In genomic region chr4:134543261-134543660, GRCm38 (mm10) we compare ENCODE assay signal across 7 mouse cellular contexts. TPM values are rescaled to one million over a fixed set of nuclear protein-coding genes. Genes with fewer than 3 reads are reported as not detected.
A peak's percentile ranks its signal among the peaks of the same experiment; 100 is the strongest.
DNase-seq lines count a peak whose midpoint lies in the region; ATAC-seq and TF ChIP-seq lines count a peak whose summit lies in the region.

No protein-coding gene starts in this region.

- DNase-seq in adrenal gland, postnatal 14 days: peak; percentile 97
- DNase-seq in embryonic facial prominence, embryonic 11.5 days (ENCODE audit: low spot score): peak; percentile 90
- DNase-seq in heart, adult 11 months: peak; percentile 98
- peak; percentile 94 for DNase-seq in kidney, adult 18-20 months
- peak; percentile 96 for DNase-seq in limb, embryonic 11.5 days (ENCODE audit: low spot score)
- DNase-seq in spleen, adult 2 months (ENCODE audit: low read depth in 1 of 2, low spot score in 2 of 2): peak; percentile 67 to 88

- ATAC-seq in embryonic facial prominence, embryonic 11.5 days (replicated peaks; ENCODE audit: insufficient number of reproducible peaks, low FRiP score, low TSS enrichment, low read depth): peak; percentile 47; the same call in 1 of the 2 replicates
- peak; percentile 63; the same call in 1 of the 2 replicates for ATAC-seq in limb, embryonic 11.5 days (ENCODE audit: insufficient number of reproducible peaks, low FRiP score, low TSS enrichment, low read depth)
- peak; percentile 58 for ATAC-seq in midbrain, embryonic 15.5 days (replicated peaks)

- no peak overlapping the region for H3K4me2 ChIP-seq in embryonic facial prominence, embryonic 11.5 days (ENCODE audit: low read depth, low read length)
- no peak overlapping the region for H3K4me2 ChIP-seq in limb, embryonic 11.5 days (ENCODE audit: low read depth, severe bottlenecking)
- H3K4me2 ChIP-seq in midbrain, embryonic 15.5 days: no peak overlapping the region

- H3K27me3 ChIP-seq in embryonic facial prominence, embryonic 11.5 days (ENCODE audit: control insufficient read depth, insufficient read depth, low read length): no peaks in the 10 kb centered on the region
- no peaks in the 10 kb centered on the region for H3K27me3 ChIP-seq in limb, embryonic 11.5 days (ENCODE audit: control insufficient read depth, insufficient read depth, low read length)
- H3K27me3 ChIP-seq in midbrain, embryonic 15.5 days (replicated peaks): no peaks in the 10 kb centered on the region
- no peaks in the 10 kb centered on the region for H3K27me3 ChIP-seq in spleen, adult 2 months (ENCODE audit: control insufficient read depth, insufficient read depth, low read length)

- H3K4me1 ChIP-seq in embryonic facial prominence, embryonic 11.5 days (ENCODE audit: control insufficient read depth, insufficient read depth, low read length): no peaks in the 10 kb centered on the region
- 0 out of 2 replicates have a peak, but pooled peaks cover 4% of the 10 kb centered on the region for H3K4me1 ChIP-seq in limb, embryonic 11.5 days (ENCODE audit: control insufficient read depth, insufficient read depth, low read length)
- H3K4me1 ChIP-seq in midbrain, embryonic 15.5 days: peaks cover 13% of the 10 kb centered on the region
- H3K4me1 ChIP-seq in spleen, adult 2 months (ENCODE audit: control insufficient read depth, insufficient read depth, insufficient read length): no peaks in the 10 kb centered on the region

- no peak overlapping the region for H3K4me3 ChIP-seq in embryonic facial prominence, embryonic 11.5 days (ENCODE audit: low read depth, low read length)
- H3K4me3 ChIP-seq in limb, embryonic 11.5 days (ENCODE audit: low read depth, low read length): no peak overlapping the region
- no peak overlapping the region for H3K4me3 ChIP-seq in midbrain, embryonic 15.5 days
- H3K4me3 ChIP-seq in spleen, adult 2 months (ENCODE audit: extremely low read depth, insufficient read depth, insufficient read length): no peak overlapping the region

- 11% methylated on average over 5 of the region's 5 CpGs for WGBS in embryonic facial prominence, embryonic 11.5 days
- WGBS in limb, embryonic 11.5 days: 10% methylated on average over 5 of the region's 5 CpGs
- WGBS in midbrain, embryonic 15.5 days: 16% methylated on average over 5 of the region's 5 CpGs
- WGBS in spleen, adult 2 months: 9% methylated on average over 5 of the region's 5 CpGs

- H3K9ac ChIP-seq in embryonic facial prominence, embryonic 11.5 days (replicated peaks; ENCODE audit: low read length): no peak overlapping the region
- no peak overlapping the region for H3K9ac ChIP-seq in limb, embryonic 11.5 days (ENCODE audit: low read length)
- H3K9ac ChIP-seq in midbrain, embryonic 15.5 days: no peak overlapping the region

- H3K36me3 ChIP-seq in embryonic facial prominence, embryonic 11.5 days (replicated peaks; ENCODE audit: control insufficient read depth, insufficient read depth, low read depth, low read length): peaks cover 3% of the 10 kb centered on the region; the same call in 1 of the 2 replicates
- peaks cover 4% of the 10 kb centered on the region; the same call in 1 of the 2 replicates for H3K36me3 ChIP-seq in limb, embryonic 11.5 days (ENCODE audit: control insufficient read depth, insufficient read depth, low read length)
- peaks cover 17% of the 10 kb centered on the region; the same call in 1 of the 2 replicates for H3K36me3 ChIP-seq in midbrain, embryonic 15.5 days (replicated peaks)
- no peaks in the 10 kb centered on the region for H3K36me3 ChIP-seq in spleen, adult 2 months (ENCODE audit: control insufficient read depth, insufficient read depth, low read length)

- peak; percentile 97 for TF ChIP-seq CTCF in spleen, adult 2 months (IDR thresholded peaks at IDR 0.05; ENCODE audit: extremely low read depth, insufficient read depth, insufficient read length, insufficient replicate concordance)

- H3K9me3 ChIP-seq in embryonic facial prominence, embryonic 11.5 days (replicated peaks; ENCODE audit: control insufficient read depth, low read length): no peaks in the 10 kb centered on the region
- no peaks in the 10 kb centered on the region for H3K9me3 ChIP-seq in limb, embryonic 11.5 days (ENCODE audit: control insufficient read depth, low read length)
- H3K9me3 ChIP-seq in midbrain, embryonic 15.5 days: no peaks in the 10 kb centered on the region

- no peak for TF ChIP-seq POLR2A in spleen, adult 2 months (IDR thresholded peaks at IDR 0.05; ENCODE audit: low read depth, low read length)

- no peak overlapping the region for H3K27ac ChIP-seq in embryonic facial prominence, embryonic 11.5 days (replicated peaks; ENCODE audit: low read depth, low read length)
- H3K27ac ChIP-seq in limb, embryonic 11.5 days (replicated peaks; ENCODE audit: low read depth, low read length): no peak overlapping the region
- no peak overlapping the region for H3K27ac ChIP-seq in midbrain, embryonic 15.5 days
- no peak overlapping the region for H3K27ac ChIP-seq in spleen, adult 2 months (ENCODE audit: insufficient read depth, low read length)

RNA-seq across cellular contexts. Expression of gene Mtfr1l, which starts 8.1 kb away (rescaled TPM):
- 103 and 113 TPM in 2 replicates for total RNA-seq in adrenal gland, postnatal 14 days (2021)
- 137 and 138 TPM in 2 replicates for polyA plus RNA-seq in embryonic facial prominence, embryonic 11.5 days (2014; fragmentation: Nextera tagmentation; extraction: Ambion mirVana)
- 120 and 121 TPM in 2 replicates for polyA plus RNA-seq in limb, embryonic 11.5 days (2014; fragmentation: Nextera tagmentation; extraction: Ambion mirVana)
- polyA plus RNA-seq in midbrain, embryonic 15.5 days (2015; fragmentation: Nextera tagmentation; extraction: Ambion mirVana): 164 and 173 TPM in 2 replicates
- 37.4 and 55.2 TPM in 2 replicates for polyA plus RNA-seq in spleen, adult 2 months (2012; rRNA removed)

RNA-seq across cellular contexts. Expression of gene Selenon, which starts 8.7 kb away (rescaled TPM):
- 30.2 and 32.3 TPM in 2 replicates for total RNA-seq in adrenal gland, postnatal 14 days (2021)
- polyA plus RNA-seq in embryonic facial prominence, embryonic 11.5 days (2014; fragmentation: Nextera tagmentation; extraction: Ambion mirVana): 23.6 and 34.4 TPM in 2 replicates
- polyA plus RNA-seq in limb, embryonic 11.5 days (2014; fragmentation: Nextera tagmentation; extraction: Ambion mirVana): 31.7 and 44.4 TPM in 2 replicates
- 28.3 and 35.6 TPM in 2 replicates for polyA plus RNA-seq in midbrain, embryonic 15.5 days (2015; fragmentation: Nextera tagmentation; extraction: Ambion mirVana)
- polyA plus RNA-seq in spleen, adult 2 months (2012; rRNA removed): 8.0 and 8.3 TPM in 2 replicates

RNA-seq across cellular contexts. Expression of gene Aunip, which starts 32.5 kb away (rescaled TPM):
- 1.8 and 3.0 TPM in 2 replicates for total RNA-seq in adrenal gland, postnatal 14 days (2021)
- polyA plus RNA-seq in embryonic facial prominence, embryonic 11.5 days (2014; fragmentation: Nextera tagmentation; extraction: Ambion mirVana): 7.0 and 8.3 TPM in 2 replicates
- polyA plus RNA-seq in limb, embryonic 11.5 days (2014; fragmentation: Nextera tagmentation; extraction: Ambion mirVana): 8.9 and 10.0 TPM in 2 replicates
- polyA plus RNA-seq in midbrain, embryonic 15.5 days (2015; fragmentation: Nextera tagmentation; extraction: Ambion mirVana): 1.3 and 1.9 TPM in 2 replicates
- 0.39 and 0.80 TPM in 2 replicates for polyA plus RNA-seq in spleen, adult 2 months (2012; rRNA removed)

RNA-seq across cellular contexts. Expression of gene Paqr7, which starts 46.8 kb away (rescaled TPM):
- total RNA-seq in adrenal gland, postnatal 14 days (2021): 25.9 and 32.2 TPM in 2 replicates
- polyA plus RNA-seq in embryonic facial prominence, embryonic 11.5 days (2014; fragmentation: Nextera tagmentation; extraction: Ambion mirVana): 0.87 and 0.93 TPM in 2 replicates
- 0.65 and 0.88 TPM in 2 replicates for polyA plus RNA-seq in limb, embryonic 11.5 days (2014; fragmentation: Nextera tagmentation; extraction: Ambion mirVana)
- 22.6 and 24.7 TPM in 2 replicates for polyA plus RNA-seq in midbrain, embryonic 15.5 days (2015; fragmentation: Nextera tagmentation; extraction: Ambion mirVana)
- 29.4 and 36.2 TPM in 2 replicates for polyA plus RNA-seq in spleen, adult 2 months (2012; rRNA removed)
